Mouse (Mus musculus): Measurements from ENCODE around the gene Antxr1.

Antxr1 gene

DNA sequence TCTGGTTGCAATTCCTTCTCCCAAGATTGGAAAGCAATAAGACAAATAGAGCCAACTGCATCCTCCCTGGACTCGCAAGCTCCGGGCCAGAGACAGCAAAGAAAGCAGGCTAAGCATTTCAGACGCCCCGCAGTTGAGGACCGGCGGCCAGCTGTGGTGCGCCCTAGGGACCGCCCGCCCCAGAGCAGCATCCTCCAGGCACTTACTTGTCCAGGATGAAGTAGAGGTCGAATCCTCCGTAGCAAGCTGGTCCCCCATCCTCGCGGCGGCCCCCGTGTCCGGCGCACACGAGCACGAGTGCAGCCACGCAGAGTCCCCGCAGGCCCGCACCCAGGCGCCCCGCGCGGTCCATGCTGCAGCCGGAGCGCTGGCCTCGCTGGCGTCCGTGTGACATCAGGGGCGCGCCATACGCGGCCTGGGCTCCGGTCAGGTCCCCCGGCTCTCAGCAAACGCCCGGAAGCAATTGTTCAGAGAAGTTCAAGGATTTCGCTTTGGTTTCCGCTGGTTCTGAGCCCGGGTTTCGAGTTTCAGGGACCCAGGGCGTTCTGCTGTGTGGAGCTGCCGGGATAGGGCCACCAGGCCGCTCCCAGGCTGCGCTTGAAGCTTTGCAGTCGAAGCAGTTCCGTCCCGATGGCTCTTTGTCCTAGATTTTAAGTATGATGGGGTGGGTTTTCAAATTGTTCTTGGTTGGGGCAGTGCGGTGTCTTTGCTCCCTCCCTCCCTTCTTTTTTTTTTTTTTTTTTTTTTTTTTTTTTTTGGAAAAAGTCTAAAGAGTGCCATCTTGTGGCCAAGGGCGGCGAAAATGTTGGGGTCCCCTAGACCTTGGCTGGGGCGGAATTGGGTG lies at the start of gene Antxr1:
Antxr1 (minus strand) TSS at position 731 of the 844 bp plus-strand sequence.
- peak; percentile 78 for DNase-seq (ENCODE audit: low spot score)

- no peak for DNase-seq (ENCODE audit: low spot score)
These were observed 49.1 kb upstream of the Antxr1 start for GRCm38 (mm10) chr6:87384761-87385160.

GRCm38 (mm10) chr6:87383926-87384691 lies 48.5 kb upstream of the Antxr1 start:
- DNase-seq (ENCODE audit: low spot score): peak; percentile 52

DNA sequence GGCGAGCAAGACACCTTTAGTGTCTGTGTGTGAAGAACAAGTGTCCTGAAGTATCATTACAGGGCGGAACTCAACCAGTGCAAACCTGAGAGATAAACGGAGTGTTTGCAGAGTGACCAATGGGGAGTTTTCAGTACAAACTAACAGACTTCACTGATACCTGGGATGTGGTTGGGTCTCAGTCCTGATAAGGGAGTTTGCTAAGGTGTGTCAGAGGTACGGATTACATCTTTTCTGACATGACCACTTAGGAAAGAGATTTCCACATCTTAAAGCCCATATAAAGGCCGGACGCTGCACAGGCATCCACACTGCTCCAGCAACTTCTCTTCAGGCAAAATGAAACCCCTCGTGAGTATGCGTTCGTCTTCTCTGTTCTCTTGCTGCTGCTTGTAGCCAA lies 37.4 kb upstream of the Antxr1 start, which contains the start of gene Gkn2:
Gkn2 (plus strand) TSS at position 301 of the 400 bp plus-strand sequence.
- DNase-seq (ENCODE audit: low spot score): no peak

DNA sequence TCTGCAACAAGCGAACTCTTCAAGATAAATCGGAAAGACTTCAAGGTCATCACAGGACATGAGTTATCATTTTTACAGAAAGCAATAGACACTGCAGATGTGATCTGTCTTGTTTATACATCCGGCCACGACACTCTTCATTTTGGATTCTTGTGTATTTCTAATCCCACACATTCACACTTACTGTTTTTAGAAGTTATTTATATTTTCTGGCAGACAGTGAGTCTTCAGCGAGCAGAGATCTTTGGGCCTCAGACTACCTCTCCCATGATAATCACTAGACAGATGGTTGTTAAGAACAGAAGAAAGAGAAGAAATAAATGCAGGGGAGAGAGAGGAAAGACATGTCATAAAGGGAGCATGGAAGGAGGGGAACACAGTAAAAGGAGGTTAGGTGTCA lies 33.6 kb upstream of the Antxr1 start:
- no peak for DNase-seq (ENCODE audit: low spot score)

- DNase-seq (ENCODE audit: low spot score): no peak
These were observed 18.8 kb upstream of the Antxr1 start for GRCm38 (mm10) chr6:87354441-87354840.

- no peak for DNase-seq (ENCODE audit: low spot score)
These were observed 15.2 kb upstream of the Antxr1 start, which contains the start of gene Gkn1 for GRCm38 (mm10) chr6:87350829-87351228. Gene Gkn1, minus strand, starts transcription at chr6:87350942.

DNA sequence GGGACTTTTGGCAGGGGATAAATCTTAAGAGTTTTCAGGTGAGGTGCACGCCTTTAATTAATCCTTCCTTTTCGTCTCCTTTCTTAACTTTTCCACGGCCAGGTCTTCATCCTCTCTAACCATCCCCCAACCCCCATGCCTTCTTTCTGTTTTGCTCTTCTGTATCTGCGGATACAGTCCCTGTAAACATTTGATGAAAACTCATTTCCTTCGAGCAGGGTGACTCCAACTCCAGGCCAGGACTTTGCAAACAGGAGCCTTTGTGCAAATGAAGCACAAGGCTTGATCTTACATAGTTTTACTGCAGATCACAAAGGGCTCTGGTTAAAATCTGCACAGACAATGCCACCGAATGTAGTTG lies 294 bp upstream of the Antxr1 start:
- DNase-seq (ENCODE audit: low spot score): no peak

DNA sequence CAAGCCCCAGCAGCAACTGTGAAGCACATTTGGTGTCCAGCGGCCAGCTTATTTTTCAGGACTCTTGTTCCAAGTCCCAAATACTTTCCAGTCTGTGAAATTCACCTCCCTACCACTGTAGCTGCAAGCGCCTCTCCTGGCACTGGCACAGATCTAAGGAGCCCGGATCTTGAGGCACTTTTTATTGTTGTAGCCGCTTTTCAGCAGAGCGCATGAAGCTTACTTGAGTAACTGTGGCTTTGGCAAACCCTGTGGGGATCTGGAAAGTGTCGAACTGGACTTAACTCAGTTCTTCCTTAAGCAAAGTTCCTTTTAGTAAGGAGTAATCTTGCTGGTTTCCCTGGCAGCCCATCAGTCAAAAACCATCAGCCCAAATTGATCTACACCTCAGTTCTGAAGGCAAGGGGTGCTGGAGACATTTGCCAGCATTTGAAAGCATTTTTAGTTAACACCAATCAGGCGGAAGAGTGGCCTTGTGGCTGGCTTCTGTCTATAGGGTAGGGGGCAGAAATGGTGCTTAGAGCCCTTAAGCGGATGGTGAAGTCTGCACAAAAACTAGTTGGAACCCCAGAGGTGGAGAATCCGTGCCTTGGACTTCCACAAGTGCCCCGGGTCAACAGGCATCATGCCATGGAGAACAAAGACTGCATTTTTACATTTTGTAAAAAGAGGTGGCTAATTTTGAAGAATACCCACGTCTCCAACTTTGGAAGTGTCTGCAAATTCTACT lies 1.1 kb downstream of the Antxr1 start:
- DNase-seq (ENCODE audit: low spot score): peak; percentile 69

GRCm38 (mm10) chr6:87332380-87332779 lies 3.2 kb downstream of the Antxr1 start:
- peak; percentile 57 for DNase-seq (ENCODE audit: low spot score)

- peak; percentile 44 for DNase-seq (ENCODE audit: low spot score)
These were observed 7.1 kb downstream of the Antxr1 start for GRCm38 (mm10) chr6:87328265-87329173.

- peak; percentile 40 for DNase-seq (ENCODE audit: low spot score)
These were observed 8.7 kb downstream of the Antxr1 start for GRCm38 (mm10) chr6:87326932-87327331.

DNA sequence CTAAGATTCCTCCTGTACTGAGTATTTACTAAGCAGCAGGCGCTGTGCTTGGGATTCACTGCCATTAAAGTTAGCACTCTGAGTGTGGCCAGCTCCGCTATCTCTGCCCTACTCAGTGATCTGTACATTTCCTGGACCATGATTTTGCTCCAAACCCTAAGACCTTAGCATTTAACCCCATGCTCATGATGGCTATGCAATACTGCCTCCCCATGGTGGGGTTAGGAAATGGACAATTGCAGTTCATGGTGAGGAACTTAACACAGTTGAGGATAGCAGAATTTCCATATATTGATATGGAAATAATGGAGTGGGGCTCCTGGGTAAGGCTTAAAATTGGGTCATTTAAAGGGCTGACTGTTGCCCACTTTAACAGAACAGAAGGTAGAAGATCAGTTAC lies 12.2 kb downstream of the Antxr1 start:
- DNase-seq (ENCODE audit: low spot score): peak; percentile 48

DNA sequence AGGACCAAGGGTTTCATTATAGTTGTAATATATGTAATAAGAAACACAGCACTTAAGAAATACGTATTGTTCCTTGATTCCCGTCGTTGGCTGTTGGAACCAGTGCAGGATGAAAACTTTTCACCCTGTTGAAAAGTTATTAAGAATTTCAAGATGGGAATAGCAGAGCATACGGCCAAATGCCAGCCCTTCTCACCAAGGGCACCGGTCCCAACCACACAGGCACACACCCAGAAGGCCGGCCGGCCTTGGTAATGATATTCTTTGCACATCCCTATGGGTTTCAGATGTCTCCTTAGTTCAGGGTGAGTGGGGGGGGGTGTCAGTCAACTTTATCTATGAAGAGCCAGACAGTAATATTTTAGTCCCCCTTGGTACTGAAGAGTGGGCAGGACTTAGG lies 17.0 kb downstream of the Antxr1 start:
- no peak for DNase-seq (ENCODE audit: low spot score)

DNA sequence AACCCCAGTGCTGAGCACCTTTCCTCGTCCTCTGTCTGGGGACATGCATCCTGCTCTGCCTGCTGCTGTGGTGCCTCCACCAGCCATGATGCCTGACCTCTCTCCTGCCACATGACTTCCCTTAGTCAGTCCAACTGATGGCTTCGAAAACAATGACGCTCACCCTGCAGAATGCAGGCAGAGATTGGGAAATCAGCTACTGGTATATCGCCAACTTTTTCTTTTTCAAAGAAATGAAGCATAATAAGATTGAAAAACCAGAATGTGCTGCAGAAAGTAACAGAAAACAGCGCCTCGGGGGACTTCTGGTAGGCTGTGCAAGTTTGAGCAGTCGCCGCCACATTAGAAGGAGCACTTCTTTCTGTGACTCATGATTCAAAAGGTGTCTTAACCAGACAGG lies 18.7 kb downstream of the Antxr1 start:
- DNase-seq (ENCODE audit: low spot score): no peak

DNA sequence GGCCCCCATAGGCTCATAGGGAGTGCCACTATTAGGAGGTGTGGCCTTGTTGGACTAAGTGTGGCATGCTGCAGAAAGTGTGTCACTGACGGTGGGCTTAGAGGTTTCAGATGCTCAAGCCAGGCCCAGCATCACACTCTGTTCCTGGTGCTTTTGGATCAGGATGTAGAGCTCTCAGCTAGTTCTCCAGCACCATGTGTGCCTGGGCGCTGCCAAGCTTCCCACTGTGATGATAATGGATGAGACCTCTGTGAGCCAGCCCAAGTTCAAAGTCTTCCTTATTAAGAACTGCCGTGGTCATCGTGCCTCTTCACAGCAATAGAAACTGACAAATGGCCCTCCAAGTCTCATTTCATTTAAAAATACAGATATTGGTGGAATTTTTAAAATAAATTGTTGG lies 22.9 kb downstream of the Antxr1 start:
- no peak for DNase-seq (ENCODE audit: low spot score)

DNA sequence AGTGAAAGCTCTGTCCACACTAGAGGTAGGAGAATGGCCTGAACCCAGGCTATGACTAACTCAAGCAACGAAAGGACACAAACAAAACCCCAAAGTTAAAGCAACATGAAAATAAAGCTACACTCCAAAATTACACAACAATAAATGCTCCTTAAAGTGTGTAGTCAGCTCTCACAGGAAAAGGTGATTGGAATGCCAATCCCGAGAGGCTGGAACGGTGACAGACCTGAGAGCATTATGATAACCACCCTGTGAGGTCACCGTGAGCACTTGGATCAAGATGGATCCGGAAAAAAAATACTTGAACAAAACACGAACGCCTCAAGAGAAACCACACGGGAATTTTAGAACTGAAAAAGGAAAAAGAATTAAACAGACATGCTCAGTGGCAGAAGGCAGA lies 31.1 kb downstream of the Antxr1 start:
- DNase-seq (ENCODE audit: low spot score): no peak

DNA sequence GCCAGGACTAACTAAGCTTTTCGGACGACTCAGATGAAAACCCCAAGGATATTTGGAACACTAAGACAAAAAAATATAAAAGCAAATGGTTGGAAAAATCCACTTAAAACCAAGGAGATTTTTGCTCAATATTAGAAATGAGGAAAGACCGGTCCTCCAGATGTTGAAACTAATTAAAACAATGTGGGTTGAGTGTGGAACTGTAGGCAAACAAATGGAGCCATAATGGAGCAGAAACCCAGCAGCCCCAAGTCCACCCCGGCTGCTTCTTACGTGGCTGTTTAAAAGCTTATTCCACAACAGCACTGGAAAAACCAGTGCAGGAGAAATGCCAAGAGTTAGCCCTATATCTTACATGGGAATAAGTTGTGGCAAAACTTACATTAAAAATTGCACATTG lies 32.9 kb downstream of the Antxr1 start:
- no peak for DNase-seq (ENCODE audit: low spot score)

GRCm38 (mm10) chr6:87301991-87302390 lies 33.6 kb downstream of the Antxr1 start:
- DNase-seq (ENCODE audit: low spot score): no peak

DNA sequence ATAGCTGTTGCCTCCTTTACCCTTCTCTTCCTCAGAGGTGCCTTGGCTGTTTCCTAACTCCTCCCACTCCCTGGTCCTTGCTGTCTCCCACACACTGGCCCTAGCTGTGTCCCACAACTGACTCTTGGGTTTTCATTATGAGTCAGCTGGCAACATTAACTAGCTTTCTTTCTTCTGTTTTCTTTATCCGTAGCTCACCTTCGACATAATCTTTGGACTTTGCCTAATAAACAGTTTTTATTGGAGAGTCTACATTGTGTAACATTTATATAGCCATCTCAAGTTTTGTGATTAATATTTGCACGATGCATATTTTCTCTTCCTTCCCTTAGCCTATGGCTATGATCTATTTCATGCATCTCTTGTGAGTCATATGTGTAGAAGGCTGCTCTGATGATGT lies 40.7 kb downstream of the Antxr1 start:
- no peak for DNase-seq (ENCODE audit: low spot score)
